Mouse (Mus musculus) embryonic facial prominence, embryonic 12.5 days (tissue): Measurements from ENCODE around the gene Zswim8. TPM values are rescaled to one million over a fixed set of nuclear protein-coding genes. Genes with fewer than 3 reads are reported as not detected.
A peak's percentile ranks its signal among the peaks of the same experiment; 100 is the strongest.
"Not testable (repeated sequence)": the region's sequence is repeated elsewhere in the genome, so short reads cannot be mapped to it uniquely, and the experiment has no call there.

Experiments used
- ATAC-seq: fragments of 200-750 bp; cut with Nextera tagmentation; 2 replicates; pipeline ENCODE4 v1.8.0; 2017; ENCODE audit not compliant: insufficient number of reproducible peaks, insufficient read depth, low FRiP score, low TSS enrichment
- H3K27ac ChIP-seq: fragments of 300-500 bp; sonication (generic); 2 replicates; pipeline ENCODE4 v1.5.1; 2016; ENCODE audit warnings: mild to moderate bottlenecking
- H3K27me3 ChIP-seq: fragments of 300-500 bp; sonication (generic); 2 replicates; pipeline ENCODE4 v1.6.1; 2016; ENCODE audit warnings: mild to moderate bottlenecking, moderate library complexity
- H3K36me3 ChIP-seq: fragments of 300-500 bp; sonication (generic); 2 replicates; pipeline ENCODE4 v1.6.1; 2016; ENCODE audit warnings: mild to moderate bottlenecking
- H3K4me1 ChIP-seq: fragments of 300-500 bp; sonication (generic); 2 replicates; pipeline ENCODE4 v1.6.1; 2016
- H3K4me2 ChIP-seq: fragments of 300-500 bp; sonication (generic); replicated peaks from 2 replicates; pipeline ENCODE4 v1.6.1; 2016; ENCODE audit warnings: mild to moderate bottlenecking, moderate library complexity
- H3K4me3 ChIP-seq: fragments of 300-500 bp; sonication (generic); 2 replicates; pipeline ENCODE4 v1.5.1; 2016; ENCODE audit warnings: mild to moderate bottlenecking
- H3K9ac ChIP-seq: fragments of 300-500 bp; sonication (generic); 2 replicates; pipeline ENCODE4 v1.6.1; 2016; ENCODE audit warnings: mild to moderate bottlenecking, moderate library complexity
- H3K9me3 ChIP-seq: fragments of 300-500 bp; sonication (generic); 2 replicates; pipeline ENCODE4 v1.6.1; 2016; ENCODE audit warnings: mild to moderate bottlenecking, moderate library complexity
- WGBS: fragments of 180-500 bp; shearing (Covaris S2); methylation state at CpG from one replicate; pipeline ENCODE4 v1.1.7; 2016; 5-methylcytosine and 5-hydroxymethylcytosine counted together
- polyA plus RNA-seq: library from polyadenylated mRNA; unstranded; fragments of >200 nt; fragmentation: Nextera tagmentation; extraction: Ambion mirVana; gene quantifications from 2 replicates; pipeline ENCODE4 v1.2.1, GENCODE M21; 2016

Zswim8 gene
- polyA plus RNA-seq, 1 experiment from 2014 or later: 45.8 TPM

- Histone ChIP-seq H3K27ac (peak overlapping the region; percentile 98), H3K36me3 (peaks cover 50% of the 10 kb centered on the region), H3K4me1 (peaks cover 27% of the 10 kb centered on the region), H3K27me3 (no peaks in the 10 kb centered on the region), H3K4me2 (peak overlapping the region; percentile 85), H3K4me3 (peak overlapping the region; percentile 86), H3K9ac (peak overlapping the region; percentile 80), H3K9me3 (no peaks in the 10 kb centered on the region)
- peak; percentile 4; the same call in 1 of the 2 replicates for ATAC-seq
- 52% methylated on average over 13 of the region's 13 CpGs for WGBS
These were observed 13.0 kb upstream of the Zswim8 start for GRCm38 (mm10) chr14:20694185-20694883.

- Histone ChIP-seq H3K9ac (peak within 1 kb of the TSS; percentile 80), H3K9me3 (no peaks in the 10 kb centered on the region), H3K27ac (peak within 1 kb of the TSS; percentile 98), H3K4me3 (peak within 1 kb of the TSS; percentile 86), H3K27me3 (no peaks in the 10 kb centered on the region), H3K4me1 (peaks cover 27% of the 10 kb centered on the region), H3K4me2 (peak within 1 kb of the TSS; percentile 85), H3K36me3 (peaks cover 42% of the 10 kb centered on the region)
- ATAC-seq: peak; percentile 92
- WGBS: under 1% methylated on average over 111 of the region's 111 CpGs
These were observed 12.2 kb upstream of the Zswim8 start, which contains the start of gene Fut11 for GRCm38 (mm10) chr14:20694884-20695760. Gene Fut11, plus strand, starts transcription at chr14:20694968.

- WGBS: 12% methylated on average over 27 of the region's 27 CpGs
- H3K27me3 ChIP-seq: no peaks in the 10 kb centered on the region
- peak overlapping the region; percentile 86 for H3K4me3 ChIP-seq
- peak overlapping the region; percentile 98 for H3K27ac ChIP-seq
- peak overlapping the region; percentile 80 for H3K9ac ChIP-seq
- H3K36me3 ChIP-seq: peaks cover 34% of the 10 kb centered on the region
- ATAC-seq: no peak
- no peaks in the 10 kb centered on the region for H3K9me3 ChIP-seq
- H3K4me2 ChIP-seq: peak overlapping the region; percentile 85
- H3K4me1 ChIP-seq: peaks cover 27% of the 10 kb centered on the region
These were observed 11.4 kb upstream of the Zswim8 start for GRCm38 (mm10) chr14:20695761-20696520.

- H3K36me3 ChIP-seq: peaks cover 23% of the 10 kb centered on the region
- peaks cover 35% of the 10 kb centered on the region for H3K4me1 ChIP-seq
- no peaks in the 10 kb centered on the region for H3K27me3 ChIP-seq
- 14% methylated on average over 1 of the region's 1 CpGs for WGBS
- H3K9me3 ChIP-seq: no peaks in the 10 kb centered on the region
- no peak for ATAC-seq
- H3K27ac ChIP-seq: no peak overlapping the region
- H3K4me2 ChIP-seq: peak overlapping the region; percentile 85
- peak overlapping the region; percentile 32; the same call in 1 of the 2 replicates for H3K9ac ChIP-seq
- H3K4me3 ChIP-seq: peak overlapping the region; percentile 86
These were observed 10.4 kb upstream of the Zswim8 start for GRCm38 (mm10) chr14:20696986-20697385.

GRCm38 (mm10) chr14:20698515-20698914 lies 8.8 kb upstream of the Zswim8 start:
- 83% methylated on average over 2 of the region's 2 CpGs for WGBS
- Histone ChIP-seq H3K9ac (no peak overlapping the region), H3K4me1 (peaks cover 36% of the 10 kb centered on the region), H3K27ac (no peak overlapping the region), H3K4me2 (no peak overlapping the region), H3K9me3 (no peaks in the 10 kb centered on the region), H3K4me3 (no peak overlapping the region), H3K36me3 (peaks cover 8% of the 10 kb centered on the region), H3K27me3 (no peaks in the 10 kb centered on the region)
- ATAC-seq: no peak

GRCm38 (mm10) chr14:20700362-20700761 lies 7.0 kb upstream of the Zswim8 start:
- Histone ChIP-seq H3K27ac (no peak overlapping the region), H3K27me3 (no peaks in the 10 kb centered on the region), H3K4me3 (no peak overlapping the region), H3K9me3 (no peaks in the 10 kb centered on the region), H3K9ac (peak overlapping the region; percentile 24; the same call in 1 of the 2 replicates), H3K4me1 (peaks cover 34% of the 10 kb centered on the region), H3K36me3 (peaks cover 12% of the 10 kb centered on the region), H3K4me2 (no peak overlapping the region)
- WGBS: 83% methylated on average over 3 of the region's 3 CpGs
- no peak for ATAC-seq

GRCm38 (mm10) chr14:20701554-20701953 lies 5.8 kb upstream of the Zswim8 start:
- no peak overlapping the region for H3K27ac ChIP-seq
- H3K27me3 ChIP-seq: no peaks in the 10 kb centered on the region
- H3K4me3 ChIP-seq: peak overlapping the region; percentile 60
- H3K9me3 ChIP-seq: no peaks in the 10 kb centered on the region
- H3K4me2 ChIP-seq: peak overlapping the region; percentile 59
- H3K36me3 ChIP-seq: peaks cover 12% of the 10 kb centered on the region
- 83% methylated on average over 8 of the region's 8 CpGs for WGBS
- H3K4me1 ChIP-seq: peaks cover 25% of the 10 kb centered on the region
- 0 out of 2 replicates have a peak overlapping the region, but pooled peaks have one; percentile 25 for H3K9ac ChIP-seq
- ATAC-seq: no peak

- Histone ChIP-seq H3K4me1 (peaks cover 20% of the 10 kb centered on the region), H3K4me3 (peak overlapping the region; percentile 60), H3K36me3 (peaks cover 12% of the 10 kb centered on the region), H3K9me3 (no peaks in the 10 kb centered on the region), H3K27me3 (no peaks in the 10 kb centered on the region), H3K27ac (peak overlapping the region; percentile 89), H3K9ac (peak overlapping the region; percentile 73), H3K4me2 (peak overlapping the region; percentile 59)
- 14% methylated on average over 15 of the region's 15 CpGs for WGBS
- ATAC-seq: 0 out of 2 replicates have a peak, but pooled peaks have one; percentile 18
These were observed 5.1 kb upstream of the Zswim8 start for GRCm38 (mm10) chr14:20702096-20702740.

GRCm38 (mm10) chr14:20702741-20703381 lies 4.5 kb upstream of the Zswim8 start, which contains the start of gene Chchd1:
Gene Chchd1, plus strand, starts transcription at chr14:20703006.
- 0 out of 2 replicates have a peak, but pooled peaks have one; percentile 36 for ATAC-seq
- under 1% methylated on average over 61 of the region's 61 CpGs for WGBS
- peak within 1 kb of the TSS; percentile 59 for H3K4me2 ChIP-seq
- no peaks in the 10 kb centered on the region for H3K9me3 ChIP-seq
- H3K4me1 ChIP-seq: peaks cover 17% of the 10 kb centered on the region
- H3K9ac ChIP-seq: peak within 1 kb of the TSS; percentile 73
- peak within 1 kb of the TSS; percentile 60 for H3K4me3 ChIP-seq
- no peaks in the 10 kb centered on the region for H3K27me3 ChIP-seq
- peak within 1 kb of the TSS; percentile 89 for H3K27ac ChIP-seq
- H3K36me3 ChIP-seq: peaks cover 12% of the 10 kb centered on the region

GRCm38 (mm10) chr14:20703461-20703860 lies 3.9 kb upstream of the Zswim8 start:
- H3K9me3 ChIP-seq, H3K27me3 ChIP-seq, ATAC-seq: not testable (repeated sequence)
- Histone ChIP-seq H3K27ac (peak overlapping the region; percentile 89), H3K9ac (peak overlapping the region; percentile 73), H3K36me3 (peaks cover 12% of the 10 kb centered on the region), H3K4me1 (peaks cover 13% of the 10 kb centered on the region), H3K4me3 (peak overlapping the region; percentile 60), H3K4me2 (peak overlapping the region; percentile 59)
- WGBS: 12% methylated on average over 8 of the region's 8 CpGs
